Mouse (Mus musculus): ENCODE results near the gene Cox19.

The Cox19 gene

GRCm38 (mm10) chr5:139327634-139328020 is 23.6 kb downstream of the Cox19 start:
- DNase-seq (ENCODE audit: low spot score), result no peak

GRCm38 (mm10) chr5:139326986-139327633 is 24.1 kb downstream of the Cox19 start:
- DNase-seq (ENCODE audit: low spot score), result no peak

- DNase-seq (ENCODE audit: low spot score), result no peak
Observed at GRCm38 (mm10) chr5:139326111-139326696, 25.0 kb downstream of the Cox19 start.

- no peak for DNase-seq (ENCODE audit: low spot score)
Observed at GRCm38 (mm10) chr5:139325395-139325966, 25.7 kb downstream of the Cox19 start, which contains the start of gene Adap1. Gene Adap1, minus strand, starts transcription at chr5:139325622.

- no peak for DNase-seq (ENCODE audit: low spot score)
Observed at GRCm38 (mm10) chr5:139324691-139325394, 26.4 kb downstream of the Cox19 start.

- no peak for DNase-seq (ENCODE audit: low spot score)
Observed at GRCm38 (mm10) chr5:139324045-139324491, 27.1 kb downstream of the Cox19 start.

GRCm38 (mm10) chr5:139323260-139323924 is 27.8 kb downstream of the Cox19 start:
- no peak for DNase-seq (ENCODE audit: low spot score)

- DNase-seq (ENCODE audit: low spot score), result no peak
Observed at GRCm38 (mm10) chr5:139321331-139321730, 29.9 kb downstream of the Cox19 start.

GRCm38 (mm10) chr5:139320424-139320823 is 30.8 kb downstream of the Cox19 start:
- DNase-seq (ENCODE audit: low spot score), result no peak

- DNase-seq (ENCODE audit: low spot score), result no peak
Observed at GRCm38 (mm10) chr5:139317751-139318504, 33.3 kb downstream of the Cox19 start.

GRCm38 (mm10) chr5:139316982-139317675 is 34.1 kb downstream of the Cox19 start:
- no peak for DNase-seq (ENCODE audit: low spot score)

- DNase-seq (ENCODE audit: low spot score), result no peak
Observed at GRCm38 (mm10) chr5:139314941-139315642, 36.1 kb downstream of the Cox19 start.

- DNase-seq (ENCODE audit: low spot score), result no peak
Observed at GRCm38 (mm10) chr5:139313536-139313935, 37.7 kb downstream of the Cox19 start.

- DNase-seq (ENCODE audit: low spot score), result no peak
Observed at GRCm38 (mm10) chr5:139311822-139312221, 39.4 kb downstream of the Cox19 start.

- DNase-seq (ENCODE audit: low spot score), result no peak
Observed at GRCm38 (mm10) chr5:139310477-139310876, 40.7 kb downstream of the Cox19 start.

GRCm38 (mm10) chr5:139309946-139310345 is 41.3 kb downstream of the Cox19 start:
- DNase-seq (ENCODE audit: low spot score), result no peak

- DNase-seq (ENCODE audit: low spot score), result no peak
Observed at GRCm38 (mm10) chr5:139303646-139304061, 47.6 kb downstream of the Cox19 start.

- no peak for DNase-seq (ENCODE audit: low spot score)
Observed at GRCm38 (mm10) chr5:139302101-139302500, 49.1 kb downstream of the Cox19 start.

- DNase-seq (ENCODE audit: low spot score), result no peak
Observed at GRCm38 (mm10) chr5:139297745-139298144, 53.5 kb downstream of the Cox19 start.

- no peak for DNase-seq (ENCODE audit: low spot score)
Observed at GRCm38 (mm10) chr5:139297092-139297491, 54.1 kb downstream of the Cox19 start.
